Mouse (Mus musculus) liver, adult 2 months (tissue): ENCODE results near the gene Fam24b. TPM values are rescaled to one million over a fixed set of nuclear protein-coding genes. Genes with fewer than 3 reads are reported as not detected.

Source experiments
- DNase-seq: peaks from one replicate; pipeline ENCODE4 v3.0.0-alpha.2; 2011; ENCODE audit warnings: low read depth, low spot score; ENCODE audit errors: extremely low read depth
- H3K27ac ChIP-seq: fragments of 200-500 bp; replicated peaks from 2 replicates; pipeline ENCODE4 v1.5.1; 2012; ENCODE audit warnings: low read depth, mild to moderate bottlenecking, control low read depth, inconsistent platforms, low read length; ENCODE audit not compliant: insufficient read depth
- H3K27me3 ChIP-seq: fragments of 200-500 bp; 2 replicates; pipeline ENCODE4 v1.6.1; 2012; ENCODE audit warnings: mild to moderate bottlenecking, moderate library complexity, low read length, inconsistent platforms; ENCODE audit not compliant: control insufficient read depth, insufficient read depth
- H3K36me3 ChIP-seq: fragments of 200-500 bp; 2 replicates; pipeline ENCODE4 v1.6.1; 2012; ENCODE audit warnings: low read length, inconsistent platforms; ENCODE audit not compliant: control insufficient read depth, insufficient read depth
- H3K4me1 ChIP-seq: fragments of 200-500 bp; 2 replicates; pipeline ENCODE4 v1.6.1; 2011; ENCODE audit warnings: low read length; ENCODE audit not compliant: control insufficient read depth, insufficient read depth
- H3K4me3 ChIP-seq: fragments of 200-500 bp; 2 replicates; pipeline ENCODE4 v1.5.1; 2011; ENCODE audit warnings: low read depth, mild to moderate bottlenecking, control low read depth, low read length, moderate library complexity; ENCODE audit not compliant: insufficient read depth
- H3K79me2 ChIP-seq: fragments of 200-500 bp; 2 replicates; pipeline ENCODE4 v1.6.1; 2012; ENCODE audit warnings: inconsistent platforms, mild to moderate bottlenecking, low read length, moderate library complexity; ENCODE audit not compliant: control insufficient read depth, insufficient read depth
- H3K9ac ChIP-seq: fragments of 200-500 bp; 2 replicates; pipeline ENCODE4 v1.6.1; 2012; ENCODE audit warnings: low read depth, mild to moderate bottlenecking, control low read depth, inconsistent platforms, low read length
- CTCF ChIP-seq: fragments of 200-500 bp; IDR thresholded peaks from 2 replicates; pipeline ENCODE4 v1.5.1; 2011; ENCODE audit warnings: low read depth, low read length, control low read depth
- POLR2A ChIP-seq: fragments of 200-500 bp; IDR thresholded peaks from 2 replicates; pipeline ENCODE4 v1.6.1; 2011; ENCODE audit warnings: low read length, control low read depth; ENCODE audit not compliant: insufficient read depth; ENCODE audit errors: extremely low read depth
- WGBS: fragments of 180-500 bp; shearing (Covaris S2); methylation state at CpG from one replicate; pipeline ENCODE4 v1.1.7; 2018; 5-methylcytosine and 5-hydroxymethylcytosine counted together
- polyA plus RNA-seq: library from polyadenylated mRNA; depleted of rRNA; stranded (reverse); fragments of >200 nt; gene quantifications from 2 replicates; pipeline ENCODE4 v1.2.3, GENCODE M21; 2012
- total RNA-seq: library from RNA; depleted of rRNA; stranded (reverse); fragments of >200 nt; gene quantifications from 2 replicates; pipeline ENCODE4 v1.2.3, GENCODE M21; 2014

Gene Fam24b
- total and polyA plus RNA-seq, 2 experiments = 0.91 TPM; not detected in 1

DNA sequence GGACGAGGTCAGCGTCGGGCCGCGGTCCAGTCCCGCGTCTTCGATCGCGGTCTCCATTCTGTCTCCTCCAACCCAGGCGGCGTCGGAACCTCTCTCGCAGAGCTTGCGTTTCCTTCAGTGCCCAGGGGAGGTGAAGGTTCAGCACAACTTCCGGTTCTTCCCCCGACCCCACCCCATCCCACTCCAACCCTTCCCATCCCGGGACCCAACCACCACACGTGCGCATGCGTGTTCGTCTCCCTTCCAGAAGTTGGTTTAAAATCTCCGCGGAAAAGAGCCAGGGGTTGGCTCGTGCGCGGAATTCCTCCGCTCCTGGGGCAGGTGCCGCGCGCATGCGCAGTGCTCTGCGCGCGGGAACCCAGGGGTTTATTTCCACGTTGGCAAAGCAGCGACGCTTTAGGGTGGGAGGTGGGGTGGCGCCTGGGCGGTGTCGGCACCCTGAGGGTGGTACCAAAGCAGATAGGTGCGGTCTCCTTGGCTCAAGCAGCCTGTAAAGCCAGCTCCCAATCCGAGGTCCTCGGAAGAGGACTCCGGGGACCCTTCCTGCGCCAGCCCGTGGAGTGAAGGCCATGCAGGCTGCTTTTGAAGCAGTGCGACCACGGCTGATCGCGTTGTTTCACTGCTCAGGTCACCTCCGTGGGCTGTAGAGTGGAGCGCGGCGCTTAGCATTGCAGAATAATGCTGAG is 33.4 kb upstream of the Fam24b start, which contains the start of gene 2310057M21Rik:
TSS of gene 2310057M21Rik (minus strand) at position 145 of the 686 bp plus-strand sequence.
- Histone ChIP-seq H3K9ac (peak within 1 kb of the TSS; percentile 95), H3K4me1 (peaks cover 7% of the 10 kb centered on the region), H3K27ac (peak within 1 kb of the TSS; percentile 64), H3K4me3 (peak within 1 kb of the TSS; percentile 87), H3K79me2 (no peaks in the 10 kb centered on the region), H3K27me3 (no peaks in the 10 kb centered on the region), H3K36me3 (peaks cover 5% of the 10 kb centered on the region; the same call in 1 of the 2 replicates)
- WGBS = under 1% methylated on average over 55 of the region's 55 CpGs
- TF ChIP-seq CTCF (no peak), POLR2A (0 out of 2 replicates have a peak, but pooled peaks have one; percentile 32)
- DNase-seq = peak; percentile 94

DNA sequence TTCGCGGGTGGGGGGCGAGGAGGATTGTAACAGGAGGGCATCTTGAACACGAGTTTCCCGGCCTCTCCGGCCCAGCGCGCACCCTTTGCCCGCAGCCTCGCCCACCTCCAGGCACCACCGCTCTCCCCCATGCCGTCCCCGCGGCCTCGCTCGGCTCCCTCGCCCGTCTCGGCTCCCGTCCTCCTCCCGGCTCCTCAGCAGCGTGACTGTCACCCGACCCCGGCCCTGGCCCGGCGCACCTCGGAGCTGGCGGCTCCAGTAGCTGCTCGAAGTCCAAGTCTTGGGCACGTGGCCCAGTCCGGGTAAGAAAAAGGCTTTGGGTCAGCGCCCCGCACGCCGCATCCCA is 32.9 kb upstream of the Fam24b start:
- TF ChIP-seq CTCF (no peak), POLR2A (0 out of 2 replicates have a peak, but pooled peaks have one; percentile 26)
- H3K27me3 ChIP-seq = no peaks in the 10 kb centered on the region
- peaks cover 7% of the 10 kb centered on the region for H3K4me1 ChIP-seq
- peak overlapping the region; percentile 95 for H3K9ac ChIP-seq
- H3K79me2 ChIP-seq = no peaks in the 10 kb centered on the region
- peak overlapping the region; percentile 43 for H3K27ac ChIP-seq
- peaks cover 7% of the 10 kb centered on the region; the same call in 1 of the 2 replicates for H3K36me3 ChIP-seq
- H3K4me3 ChIP-seq = peak overlapping the region; percentile 87
- under 1% methylated on average over 35 of the region's 35 CpGs for WGBS
- no peak for DNase-seq

DNA sequence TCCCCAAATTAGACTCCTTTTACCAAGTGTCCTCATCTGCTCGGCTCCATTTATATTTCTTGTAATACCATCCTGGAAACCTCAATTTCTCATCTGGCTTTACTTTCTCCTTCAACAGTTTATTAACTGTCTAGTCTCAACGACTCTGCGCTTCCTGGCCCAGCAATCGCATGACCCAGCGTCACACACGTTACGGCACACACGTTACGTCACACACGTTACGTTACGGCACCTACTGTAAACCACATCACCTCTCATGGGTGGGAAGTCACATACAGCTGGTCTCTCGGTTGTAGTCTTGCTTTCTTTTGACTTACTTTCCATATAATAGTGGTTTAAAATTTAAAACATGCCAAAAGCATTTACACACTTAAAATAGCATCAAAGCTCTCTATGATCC is 26.8 kb upstream of the Fam24b start:
- no peak for DNase-seq
- Histone ChIP-seq H3K27me3 (no peaks in the 10 kb centered on the region), H3K36me3 (peaks cover 22% of the 10 kb centered on the region), H3K4me3 (no peak overlapping the region), H3K4me1 (no peaks in the 10 kb centered on the region; the same call in 1 of the 2 replicates), H3K9ac (no peak overlapping the region), H3K27ac (no peak overlapping the region), H3K79me2 (no peaks in the 10 kb centered on the region)
- TF ChIP-seq CTCF (no peak), POLR2A (no peak)
- 97% methylated on average over 13 of the region's 13 CpGs for WGBS

DNA sequence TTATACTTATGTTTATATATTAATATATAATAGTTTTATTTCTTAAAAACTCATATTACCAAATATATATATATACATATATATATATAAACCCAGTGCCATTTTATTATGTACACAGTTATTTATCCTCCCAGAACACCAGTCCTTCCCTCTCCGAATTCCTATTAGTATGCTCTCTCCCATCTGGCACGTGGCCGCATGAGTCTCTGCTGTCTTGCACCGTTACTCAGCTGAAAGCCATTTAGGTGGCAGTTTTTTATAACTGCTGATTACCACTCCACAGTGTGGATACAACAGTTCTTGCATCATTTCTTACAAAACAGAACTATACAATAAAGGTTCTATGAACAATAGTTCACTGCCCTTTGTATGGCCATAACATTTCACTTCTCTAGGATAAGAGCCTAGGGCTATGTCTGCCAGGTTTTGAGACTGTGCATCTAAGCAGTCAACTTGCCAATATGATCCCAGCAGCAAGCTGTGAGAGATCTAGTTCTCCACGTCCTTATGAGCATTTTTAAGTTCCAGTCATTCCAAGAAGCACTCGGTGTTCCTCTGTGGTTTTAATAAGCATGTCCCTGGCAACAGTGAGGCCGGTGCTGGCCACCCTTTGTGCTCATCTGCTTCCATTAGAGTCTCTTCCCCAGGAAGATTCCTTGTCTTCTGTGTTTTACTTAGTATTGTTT is 16.7 kb upstream of the Fam24b start:
- no peak overlapping the region for H3K4me3 ChIP-seq

DNA sequence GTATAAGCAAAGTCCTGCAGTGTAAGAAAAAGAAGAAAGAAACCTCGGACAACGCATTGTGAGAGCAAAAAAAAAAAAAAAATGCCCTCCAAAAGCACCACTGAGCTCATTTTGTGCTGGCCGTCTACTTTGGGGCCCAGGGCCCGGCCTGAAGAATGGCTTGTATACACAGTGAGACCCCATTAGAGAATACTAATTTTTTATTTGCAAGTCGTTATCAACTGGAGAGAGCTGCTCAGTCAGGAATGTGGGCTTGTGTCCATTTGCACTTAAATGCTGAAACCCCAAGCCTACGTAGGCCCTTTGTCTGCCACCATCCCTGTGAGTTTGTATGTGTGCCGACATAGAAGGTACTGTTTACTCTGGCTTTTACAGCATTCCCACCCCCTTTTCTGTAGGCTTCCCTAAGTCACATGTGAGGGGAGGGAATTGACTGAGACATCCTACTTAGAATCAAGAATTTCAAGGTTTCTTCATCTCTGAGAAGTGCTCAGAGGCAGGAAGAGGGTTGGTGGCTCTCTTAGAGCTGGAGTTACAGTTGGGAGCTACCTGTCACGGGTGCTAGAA is 8.3 kb upstream of the Fam24b start:
- H3K9ac ChIP-seq = no peak overlapping the region
- H3K4me3 ChIP-seq = no peak overlapping the region
- no peak for DNase-seq
- no peaks in the 10 kb centered on the region for H3K4me1 ChIP-seq
- H3K27ac ChIP-seq = no peak overlapping the region
- no peaks in the 10 kb centered on the region for H3K27me3 ChIP-seq
- 75% methylated on average over 8 of the region's 8 CpGs for WGBS
- TF ChIP-seq CTCF = no peak
- H3K79me2 ChIP-seq = no peaks in the 10 kb centered on the region
- peaks cover 10% of the 10 kb centered on the region for H3K36me3 ChIP-seq

More for the DNA sequence above, 16.7 kb upstream of the Fam24b start:
- TF ChIP-seq POLR2A (no peak), CTCF (no peak)
- no peaks in the 10 kb centered on the region for H3K79me2 ChIP-seq
- H3K9ac ChIP-seq = no peak overlapping the region
- 91% methylated on average over 7 of the region's 7 CpGs for WGBS
- no peak overlapping the region for H3K27ac ChIP-seq
- no peaks in the 10 kb centered on the region for H3K27me3 ChIP-seq
- no peak for DNase-seq
- peaks cover 34% of the 10 kb centered on the region for H3K36me3 ChIP-seq
- no peaks in the 10 kb centered on the region for H3K4me1 ChIP-seq
